Mouse (Mus musculus): ENCODE measurements around the gene Sema4d. TPM values are rescaled to one million over a fixed set of nuclear protein-coding genes. Genes with fewer than 3 reads are reported as not detected.

Gene Sema4d
- polyA plus RNA-seq, 1 experiment from 2014 or later, result 7.1 TPM

- H3K27ac ChIP-seq, result no peak overlapping the region
- no peaks in the 10 kb centered on the region for H3K9me3 ChIP-seq
- 83% methylated on average over 3 of the region's 3 CpGs for WGBS
- H3K4me3 ChIP-seq, result no peak overlapping the region
- H3K36me3 ChIP-seq, result no peaks in the 10 kb centered on the region
- no peak overlapping the region for H3K4me2 ChIP-seq (replicated peaks)
- ATAC-seq (ENCODE audit: insufficient number of reproducible peaks, insufficient read depth, low FRiP score, low TSS enrichment), result no peak
- H3K27me3 ChIP-seq, result no peaks in the 10 kb centered on the region
- no peak overlapping the region for H3K9ac ChIP-seq
- H3K4me1 ChIP-seq, result no peaks in the 10 kb centered on the region
Observed at GRCm38 (mm10) chr13:51641424-51641823, 152.1 kb downstream of the Sema4d start.

GRCm38 (mm10) chr13:51638958-51639357, 154.6 kb downstream of the Sema4d start:
- Histone ChIP-seq H3K4me2 (replicated peaks) (no peak overlapping the region), H3K4me1 (no peaks in the 10 kb centered on the region), H3K9ac (no peak overlapping the region), H3K27me3 (no peaks in the 10 kb centered on the region), H3K4me3 (no peak overlapping the region), H3K36me3 (no peaks in the 10 kb centered on the region), H3K9me3 (no peaks in the 10 kb centered on the region), H3K27ac (no peak overlapping the region)
- WGBS, result 90% methylated on average over 4 of the region's 4 CpGs
- ATAC-seq (ENCODE audit: insufficient number of reproducible peaks, insufficient read depth, low FRiP score, low TSS enrichment), result no peak

Small RNA genes within 50 kb of the gene (microRNA-seq; reads per million reads assigned to microRNA genes)
- gene Gm23566, result not detected

Other genes with a start within 250 kb of the Sema4d start
- gene Shc3, start 224.3 kb downstream of the Sema4d start, polyA plus RNA-seq (2016; fragmentation: Nextera tagmentation; extraction: Ambion mirVana), result 1.7 and 2.5 TPM in 2 replicates
- 283 and 304 TPM in 2 replicates for gene Cks2, start 148.5 kb downstream of the Sema4d start, polyA plus RNA-seq (2016; fragmentation: Nextera tagmentation; extraction: Ambion mirVana)
- gene Secisbp2, start 142.1 kb downstream of the Sema4d start, polyA plus RNA-seq (2016; fragmentation: Nextera tagmentation; extraction: Ambion mirVana), result 25.2 and 30.9 TPM in 2 replicates
- 60.3 TPM in 2 replicates for gene Gadd45g, start 52.9 kb upstream of the Sema4d start, polyA plus RNA-seq (2016; fragmentation: Nextera tagmentation; extraction: Ambion mirVana)

Measured in embryonic facial prominence, embryonic 12.5 days (tissue).